Mouse (Mus musculus) ES-Bruce4 (cell line): ENCODE measurements around the gene Bag6.

Source experiments
- CTCF ChIP-seq: IDR thresholded peaks from one replicate; pipeline ENCODE4 v1.8.1; 2011; ENCODE audit warnings: low read depth, low read length
- POLR2A ChIP-seq: IDR thresholded peaks from one replicate; pipeline ENCODE4 v1.8.1; 2011; ENCODE audit warnings: low read length; ENCODE audit not compliant: insufficient read depth

GRCm38 (mm10) chr17:35195631-35196320 lies 60.8 kb downstream of the Bag6 start:
- no peak for TF ChIP-seq POLR2A
- peak; percentile 90 for TF ChIP-seq CTCF
